Mouse (Mus musculus) frontal cortex, postnatal 36 days (tissue): Measurements from ENCODE around the gene Rps5.
"Not testable (repeated sequence)": the region's sequence is repeated elsewhere in the genome, so short reads cannot be mapped to it uniquely, and the experiment has no call there.

Source experiments
- DNase-seq, 2 experiments: peaks; one replicate each; pipeline ENCODE4 v3.0.0; 2022; ENCODE audit warnings: low spot score in 2 of 2

Gene Rps5

DNA sequence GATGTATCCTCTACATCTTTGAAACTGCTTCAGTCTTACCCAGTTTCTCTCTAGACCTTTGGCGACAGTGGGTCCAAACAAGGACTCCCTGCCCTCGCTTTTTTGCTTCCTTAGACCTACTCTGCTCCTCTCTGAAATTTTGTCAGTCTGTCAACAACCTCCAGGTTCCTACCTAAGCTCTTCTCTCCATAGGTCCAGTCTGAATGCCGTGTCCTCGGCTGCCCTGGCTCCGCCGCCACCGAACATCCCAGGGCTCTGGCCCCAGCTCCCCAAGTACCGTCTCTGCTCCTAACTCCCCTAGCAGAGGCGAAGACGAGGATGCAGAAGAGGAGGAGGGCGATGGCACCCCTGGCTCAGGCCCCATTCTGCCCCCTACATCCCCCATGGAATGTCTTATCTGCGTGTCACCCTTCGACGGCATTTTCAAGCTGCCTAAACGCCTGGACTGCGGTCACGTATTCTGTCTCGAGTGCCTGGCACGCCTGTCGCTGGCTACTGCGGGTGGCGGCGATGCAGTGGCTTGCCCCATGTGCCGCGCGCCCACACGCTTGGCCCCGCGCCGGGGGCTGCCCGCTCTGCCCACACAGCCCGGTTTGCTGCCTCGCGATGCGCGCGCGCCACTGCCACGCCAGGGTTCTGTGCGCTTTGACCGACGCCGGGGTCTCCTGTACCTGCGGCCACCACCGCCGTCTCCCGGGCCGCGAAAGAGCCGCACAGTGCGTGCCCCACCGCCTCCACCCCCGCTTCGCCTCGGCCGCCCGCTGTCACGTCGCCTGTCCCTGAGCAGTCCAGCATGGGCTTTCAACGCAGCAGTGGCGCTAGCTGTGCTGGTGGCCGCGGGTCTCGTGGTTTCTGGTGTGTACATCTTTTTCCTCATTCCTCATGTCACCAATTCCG, 5.9 kb downstream of the Rps5 start:
- peak; percentile 35 to 52 for DNase-seq

DNA sequence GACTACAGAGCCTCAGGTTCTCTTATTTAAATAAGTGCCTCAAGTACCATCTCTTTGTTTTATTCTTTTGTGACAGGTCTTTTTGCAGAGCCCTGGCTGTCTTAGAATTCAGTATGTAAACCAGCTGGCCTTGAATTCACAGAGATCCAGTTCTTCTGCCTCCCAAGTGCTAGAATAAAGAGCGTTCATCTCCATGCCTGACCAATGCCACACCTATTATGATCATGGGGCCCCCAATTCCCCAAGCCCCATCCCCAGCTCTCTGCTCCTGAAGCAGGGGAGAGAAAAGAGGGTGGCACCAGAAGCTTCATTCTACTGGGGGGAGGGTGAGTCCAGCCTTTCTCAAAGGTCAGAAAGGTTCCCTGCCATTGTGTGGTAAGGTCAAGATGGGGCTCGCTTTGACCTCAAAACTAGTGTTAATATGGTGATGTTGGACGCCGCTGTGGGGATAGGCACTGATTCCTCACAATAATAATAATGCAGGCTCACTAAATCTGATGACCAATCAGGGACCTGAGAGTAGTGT, 11.6 kb downstream of the Rps5 start:
- no peak for DNase-seq

DNA sequence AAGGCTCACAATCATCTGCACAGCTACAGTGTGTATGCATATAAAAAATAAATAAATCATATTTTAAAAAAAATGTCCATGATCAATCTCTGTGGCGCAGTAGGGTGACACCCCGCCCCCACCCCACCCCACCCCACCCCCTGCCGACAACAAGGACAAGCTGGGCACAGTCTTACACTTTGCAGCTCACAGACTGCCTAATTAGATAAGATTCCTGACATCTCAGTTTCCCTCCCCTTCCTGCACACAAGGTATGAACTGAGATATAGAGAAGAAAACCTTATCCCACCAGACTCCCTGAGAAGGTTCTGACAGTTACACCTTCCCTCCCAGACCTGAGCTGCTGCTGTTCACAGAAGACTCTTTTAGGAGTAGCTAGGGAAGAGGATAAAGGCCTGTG, 12.7 kb downstream of the Rps5 start:
- no peak for DNase-seq

DNA sequence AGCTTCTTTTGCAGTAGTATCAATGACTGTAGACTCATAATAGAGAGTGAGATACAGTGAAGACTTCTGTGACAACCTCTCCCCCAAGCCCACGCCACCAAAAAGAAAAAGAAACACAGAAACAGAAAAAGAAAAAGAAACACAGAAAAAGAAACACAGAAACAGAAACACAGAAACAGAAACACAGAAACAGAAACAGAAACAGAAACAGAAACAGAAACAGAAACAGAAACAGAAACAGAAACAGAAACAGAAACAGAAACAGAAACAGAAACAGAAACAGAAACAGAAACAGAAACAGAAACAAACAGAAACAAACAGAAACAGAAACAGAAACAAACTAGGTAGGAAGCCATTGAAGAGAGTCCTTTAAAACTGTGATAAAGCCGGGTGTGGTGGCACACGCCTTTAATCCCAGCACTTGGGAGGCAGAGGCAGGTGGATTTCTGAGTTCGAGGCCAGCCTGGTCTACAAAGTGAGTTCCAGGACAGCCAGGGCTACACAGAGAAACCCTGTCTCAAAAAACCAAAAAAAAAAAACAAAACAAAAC, 15.2 kb downstream of the Rps5 start:
- DNase-seq: not testable (repeated sequence)

DNA sequence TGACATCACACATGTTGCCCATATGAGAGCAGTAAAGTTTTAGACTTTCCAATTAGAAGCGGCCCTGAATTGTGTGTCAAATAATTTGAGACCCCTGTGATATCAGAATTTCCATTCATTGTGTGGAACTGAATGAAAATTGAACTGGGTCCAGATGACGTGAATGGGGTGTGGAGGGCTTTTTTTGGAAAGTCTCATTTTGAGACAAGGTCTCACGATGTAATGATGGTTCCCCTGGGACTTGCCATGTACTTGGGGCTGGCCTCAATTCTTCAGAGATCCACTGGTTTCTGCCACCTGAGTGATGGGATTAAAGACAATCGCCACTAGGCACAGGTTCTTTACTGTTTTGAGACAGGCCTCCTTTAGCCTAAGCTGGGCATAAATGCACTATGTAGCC, 18.5 kb downstream of the Rps5 start:
- no peak for DNase-seq

DNA sequence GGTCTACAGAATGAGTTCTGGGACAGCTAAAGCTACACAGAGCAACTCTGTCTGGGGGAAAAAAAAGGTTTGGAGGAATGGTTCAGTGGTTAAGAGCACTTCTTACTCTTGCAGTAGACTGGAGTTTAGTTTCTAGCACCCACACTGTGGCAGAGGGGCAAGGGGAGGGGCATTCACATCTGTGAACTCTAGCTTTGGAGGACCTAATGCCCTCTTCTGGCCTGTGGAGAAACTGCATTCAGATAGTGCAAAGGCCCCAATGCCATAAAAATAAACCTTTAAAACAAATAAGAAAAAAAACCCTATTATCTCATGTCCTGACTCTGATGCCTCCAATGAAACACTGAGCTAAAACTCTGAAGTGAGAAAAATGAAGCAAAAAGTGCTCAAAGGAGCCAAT, 21.4 kb downstream of the Rps5 start:
- no peak for DNase-seq

DNA sequence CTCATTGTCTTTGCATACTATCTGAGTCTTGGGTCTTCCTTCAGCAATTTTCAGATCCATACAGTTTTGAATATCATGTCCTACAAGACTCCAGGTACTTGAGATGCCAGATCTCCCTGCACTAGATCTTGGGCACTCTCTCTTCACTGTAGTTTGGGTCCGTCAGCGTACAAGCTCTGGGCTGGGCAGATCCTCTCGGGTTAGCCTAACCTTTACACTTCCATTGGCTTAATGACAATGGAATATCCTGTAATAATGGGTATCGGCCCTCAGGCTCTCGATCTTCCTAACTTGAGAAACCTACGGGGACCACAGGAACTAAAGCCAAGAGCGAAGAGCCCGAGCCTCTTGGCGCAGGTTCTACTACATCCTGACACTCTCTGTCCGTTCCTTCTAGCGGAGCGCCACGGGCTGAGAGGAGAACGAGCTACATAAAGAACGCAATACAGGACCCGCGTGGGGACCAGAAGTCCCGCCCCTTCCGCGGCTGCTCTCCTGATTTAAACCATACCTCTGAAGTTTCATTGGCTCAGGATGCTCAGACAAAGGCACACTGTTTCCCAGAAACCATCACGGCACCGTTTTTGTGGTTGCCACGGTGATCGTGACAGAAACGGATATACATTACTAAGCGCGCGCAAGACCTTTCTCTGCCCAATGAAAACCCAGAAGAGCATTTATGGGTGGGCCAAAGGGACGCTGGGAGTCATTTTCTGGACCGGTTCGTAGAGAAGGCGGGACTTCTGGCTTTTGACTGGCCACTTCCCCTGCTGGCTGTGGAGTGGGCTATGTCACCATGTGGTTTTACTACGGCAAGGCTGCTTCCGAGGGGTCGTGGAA, 27.2 kb downstream of the Rps5 start:
- DNase-seq: peak; percentile 94 to 99

DNA sequence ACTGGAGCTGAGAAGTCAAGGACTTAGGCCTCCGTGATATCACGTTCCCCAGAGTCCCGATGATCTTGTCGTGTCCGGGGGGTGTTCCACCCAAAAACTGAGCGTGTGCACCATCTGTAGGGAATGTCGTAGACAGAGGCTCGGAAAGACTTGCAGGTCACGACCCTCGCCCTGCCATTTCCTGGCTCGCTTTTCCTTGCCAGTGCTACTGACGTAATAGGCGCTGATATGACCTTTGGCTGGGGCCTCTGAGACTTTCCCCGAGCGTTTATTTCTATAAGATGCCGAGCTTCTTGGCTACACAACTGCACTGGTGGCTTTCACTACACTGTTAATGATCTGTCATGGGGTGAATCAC, 27.8 kb downstream of the Rps5 start:
- no peak for DNase-seq

DNA sequence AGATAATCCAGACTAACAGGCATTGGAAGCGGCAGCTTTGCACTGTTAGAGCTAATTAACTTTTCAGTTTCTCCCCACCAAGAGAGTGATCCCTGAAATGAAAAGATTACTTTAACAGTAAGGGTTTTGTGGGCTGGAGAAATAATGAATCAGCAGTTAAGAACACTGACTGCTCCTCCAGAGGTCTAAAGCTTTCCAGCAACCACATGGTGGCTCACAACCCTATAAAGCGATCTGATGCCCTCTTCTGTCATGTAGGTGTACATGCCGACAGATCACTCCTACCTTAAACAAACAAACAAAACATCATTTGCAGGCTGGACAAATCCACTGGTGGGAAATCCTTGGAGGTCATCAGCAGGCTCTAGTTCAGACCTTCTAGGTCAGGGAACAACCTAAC, 32.8 kb downstream of the Rps5 start:
- no peak for DNase-seq

DNA sequence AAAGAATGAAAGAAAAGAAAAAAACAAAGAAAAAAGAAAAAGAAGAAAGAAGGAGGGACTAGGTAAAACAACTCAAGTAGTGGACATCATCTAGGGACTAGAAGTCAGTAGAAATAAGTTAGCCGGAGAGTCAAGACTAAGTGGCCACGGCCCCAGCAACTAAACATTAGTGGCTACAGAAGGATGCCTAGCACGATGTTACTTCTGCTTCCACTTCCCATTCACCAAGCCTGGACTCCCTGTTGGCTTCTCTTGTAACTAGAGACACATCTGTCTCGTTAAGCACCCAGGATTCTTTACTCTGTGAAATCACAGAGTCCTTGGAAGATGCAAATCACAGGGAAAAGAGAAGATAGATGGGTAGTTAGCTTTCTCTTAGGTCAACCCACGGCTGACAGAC, 35.4 kb downstream of the Rps5 start:
- no peak for DNase-seq

DNA sequence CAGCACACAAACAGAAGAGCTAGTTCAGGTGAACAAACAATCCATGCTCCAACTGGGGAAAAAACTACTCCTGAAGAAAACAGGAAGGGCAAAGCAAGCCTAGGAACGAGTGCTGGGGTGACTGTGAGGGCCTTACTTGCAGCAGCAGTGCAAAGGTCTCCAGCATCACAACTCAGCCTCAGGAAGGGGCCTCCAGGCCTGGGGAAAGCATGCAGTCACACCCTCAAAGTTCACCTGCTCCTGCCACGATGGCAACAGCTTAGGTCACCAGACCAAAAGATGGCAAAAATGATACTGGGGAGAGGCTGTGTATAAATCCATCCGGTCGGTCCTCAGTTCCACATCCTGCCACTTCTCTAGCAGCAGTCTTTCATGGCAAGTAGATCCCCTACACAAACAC, 36.9 kb downstream of the Rps5 start:
- DNase-seq: no peak

DNA sequence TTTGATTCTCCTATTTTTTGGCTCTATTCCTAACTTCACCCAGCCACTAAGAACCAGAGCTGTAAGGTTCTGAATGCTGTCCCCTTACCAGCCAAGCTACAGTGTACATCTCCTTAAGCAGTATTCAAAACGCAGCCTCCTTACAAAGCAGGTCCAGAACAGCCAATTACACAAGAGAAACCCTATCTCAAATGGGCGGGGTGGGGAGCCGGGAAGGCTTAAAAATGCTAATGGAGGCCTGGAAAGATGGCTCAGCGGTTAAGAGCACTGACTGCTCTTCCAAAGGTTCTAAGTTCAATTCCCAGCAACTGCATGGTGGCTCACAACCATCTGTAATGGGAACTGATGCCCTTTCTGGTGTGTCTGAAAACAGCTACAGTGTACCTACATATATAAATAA, 37.6 kb downstream of the Rps5 start:
- DNase-seq: no peak

DNA sequence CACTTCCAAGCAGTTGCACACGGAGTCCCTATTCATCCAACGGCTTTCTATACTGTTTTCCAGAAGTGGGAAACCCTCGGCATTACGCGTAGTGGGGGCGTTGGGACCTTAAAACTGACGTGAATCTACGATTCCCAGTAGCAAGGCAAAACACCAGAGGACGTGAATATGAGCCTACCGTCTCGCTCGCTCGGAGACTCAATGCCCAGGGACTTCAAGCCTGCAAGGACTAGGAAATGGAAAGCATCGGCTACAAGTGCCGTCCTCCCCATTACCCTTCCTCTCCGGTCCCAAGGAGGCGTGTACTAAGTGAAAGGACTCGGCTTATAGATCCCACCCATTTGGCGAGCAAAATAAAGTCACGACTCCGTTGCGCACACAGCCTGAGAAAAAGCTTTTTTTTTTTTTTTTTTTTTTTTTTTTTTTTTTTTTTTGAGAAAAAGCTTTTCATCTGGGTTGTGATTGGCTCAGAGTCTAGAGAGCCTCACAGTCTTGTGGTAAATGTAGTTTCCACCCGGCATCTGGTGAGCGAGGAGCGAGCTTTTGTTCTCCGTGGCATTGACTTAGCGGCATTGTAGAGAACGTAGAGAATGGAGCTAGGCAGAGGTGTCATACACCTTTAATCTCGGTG, 39.5 kb downstream of the Rps5 start:
- DNase-seq: peak; percentile 40 to 64

DNA sequence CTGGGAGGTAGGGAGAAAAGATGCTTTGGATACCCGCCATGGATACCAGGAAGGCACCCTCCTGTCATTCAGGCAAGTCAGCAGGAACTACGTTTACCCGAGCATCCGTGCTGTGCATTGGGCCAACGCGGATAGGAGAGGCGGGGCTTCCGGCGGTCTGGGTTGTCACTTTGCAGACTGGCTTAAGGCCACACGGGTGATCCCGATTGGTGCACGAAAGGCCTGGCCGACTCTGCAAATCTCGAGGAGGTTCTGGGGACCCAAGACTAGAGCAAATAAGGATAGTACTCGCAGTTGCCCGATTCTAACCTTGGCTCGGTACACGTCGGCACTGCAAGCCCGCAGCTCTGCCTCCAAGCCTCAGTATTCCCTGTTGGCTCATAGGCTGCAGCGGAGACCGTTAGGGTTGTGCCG, 43.6 kb downstream of the Rps5 start, which contains the start of gene Zfp324:
Zfp324 (plus strand) TSS at position 161 of the 414 bp plus-strand sequence.
- DNase-seq: peak; percentile 90 to 95

DNA sequence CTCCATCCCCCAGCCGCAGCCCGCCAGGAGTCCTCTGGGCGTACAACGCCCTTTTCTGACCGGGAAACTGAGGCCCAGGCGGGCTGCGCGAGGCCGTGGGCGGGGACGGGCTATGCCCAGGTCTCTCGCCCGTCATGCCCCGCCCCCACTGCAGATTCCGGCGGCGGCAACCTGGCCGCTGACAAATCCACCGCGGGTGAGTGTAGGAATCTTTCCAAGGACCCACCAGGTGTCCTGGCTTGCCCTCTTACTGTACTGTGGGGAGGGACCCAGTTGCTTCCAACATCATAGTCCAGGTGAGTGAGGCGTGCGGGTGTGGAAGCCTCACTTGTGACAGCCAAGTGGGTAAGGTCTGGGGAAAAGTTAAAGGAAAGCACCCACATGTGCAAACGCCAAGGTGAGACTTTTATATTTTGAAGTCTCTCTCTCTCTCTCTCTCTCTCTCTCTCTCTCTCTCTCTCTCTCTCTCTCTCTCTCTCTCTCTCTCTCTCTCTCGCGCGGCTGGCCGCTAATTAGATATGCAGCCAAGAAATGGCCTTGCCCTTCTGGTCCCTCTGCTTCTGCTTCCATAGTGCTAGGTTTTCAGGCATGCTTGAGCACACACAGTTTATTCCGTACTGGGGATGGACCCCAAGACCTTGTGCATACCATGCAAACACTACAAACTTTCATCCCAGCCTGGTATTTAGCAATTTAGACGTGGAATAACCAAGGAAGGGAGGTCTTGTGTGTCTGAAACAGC, 44.2 kb downstream of the Rps5 start:
- peak; percentile 48 to 51 for DNase-seq

DNA sequence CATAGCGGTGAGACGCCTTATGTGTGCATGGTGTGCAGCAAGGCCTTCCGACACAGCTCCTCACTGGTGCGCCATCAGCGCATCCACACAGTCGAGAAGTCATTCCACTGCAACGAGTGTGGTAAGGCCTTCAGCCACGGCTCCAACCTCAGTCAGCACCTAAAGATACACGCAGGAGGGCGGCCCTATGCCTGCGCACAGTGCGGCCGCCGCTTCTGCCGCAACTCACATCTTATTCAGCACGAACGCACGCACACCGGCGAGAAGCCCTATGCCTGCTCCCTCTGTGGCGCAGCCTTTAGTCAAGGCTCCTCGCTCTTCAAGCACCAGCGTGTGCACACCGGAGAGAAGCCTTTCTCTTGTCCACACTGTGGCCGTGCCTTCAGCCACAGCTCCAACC, 48.8 kb downstream of the Rps5 start:
- no peak for DNase-seq
